Mouse (Mus musculus) small intestine, adult 2 months (tissue): Measurements from ENCODE around the gene Rpl37. TPM values are rescaled to one million over a fixed set of nuclear protein-coding genes. Genes with fewer than 3 reads are reported as not detected.

Experiments
- H3K27ac ChIP-seq: fragments of 200-500 bp; 2 replicates; pipeline ENCODE4 v1.5.1; 2012; ENCODE audit warnings: low read depth, low read length, control low read depth, inconsistent platforms; ENCODE audit not compliant: insufficient read depth
- H3K27me3 ChIP-seq: fragments of 200-500 bp; 2 replicates; pipeline ENCODE4 v1.6.1; 2012; ENCODE audit warnings: mild to moderate bottlenecking, moderate library complexity, low read length, inconsistent platforms; ENCODE audit not compliant: control insufficient read depth, insufficient read depth
- H3K36me3 ChIP-seq: fragments of 200-500 bp; 2 replicates; pipeline ENCODE4 v1.6.1; 2012; ENCODE audit warnings: mild to moderate bottlenecking, low read length, control low read depth, inconsistent platforms; ENCODE audit not compliant: control insufficient read depth, insufficient read depth
- H3K4me1 ChIP-seq: fragments of 200-500 bp; 2 replicates; pipeline ENCODE4 v1.6.1; 2012; ENCODE audit warnings: low read length, inconsistent platforms, mixed read lengths; ENCODE audit not compliant: control insufficient read depth, insufficient read depth, insufficient read length
- H3K4me3 ChIP-seq: fragments of 200-500 bp; 2 replicates; pipeline ENCODE4 v1.5.1; 2012; ENCODE audit warnings: low read depth, mild to moderate bottlenecking, control low read depth, inconsistent platforms, low read length, moderate library complexity
- CTCF ChIP-seq: fragments of 200-500 bp; IDR thresholded peaks from 2 replicates; pipeline ENCODE4 v1.5.1; 2012; ENCODE audit warnings: low read depth, mild to moderate bottlenecking, control low read depth, inconsistent platforms, low read length, moderate library complexity, mixed read lengths; ENCODE audit not compliant: insufficient replicate concordance, insufficient read length; ENCODE audit errors: extremely low read depth
- POLR2A ChIP-seq: fragments of 200-500 bp; IDR thresholded peaks from 2 replicates; pipeline ENCODE4 v1.6.1; 2012; ENCODE audit warnings: low read depth, mild to moderate bottlenecking, control low read depth, inconsistent platforms, low read length, moderate library complexity
- WGBS: fragments of 180-500 bp; shearing (Covaris S2); methylation state at CpG from one replicate; pipeline ENCODE4 v1.1.7; 2018; 5-methylcytosine and 5-hydroxymethylcytosine counted together
- polyA plus RNA-seq: library from polyadenylated mRNA; depleted of rRNA; stranded (reverse); fragments of >200 nt; gene quantifications from 2 replicates; pipeline ENCODE4 v1.2.3, GENCODE M21; 2012

Gene Rpl37
- polyA plus RNA-seq, 1 experiment: 563 TPM

DNA sequence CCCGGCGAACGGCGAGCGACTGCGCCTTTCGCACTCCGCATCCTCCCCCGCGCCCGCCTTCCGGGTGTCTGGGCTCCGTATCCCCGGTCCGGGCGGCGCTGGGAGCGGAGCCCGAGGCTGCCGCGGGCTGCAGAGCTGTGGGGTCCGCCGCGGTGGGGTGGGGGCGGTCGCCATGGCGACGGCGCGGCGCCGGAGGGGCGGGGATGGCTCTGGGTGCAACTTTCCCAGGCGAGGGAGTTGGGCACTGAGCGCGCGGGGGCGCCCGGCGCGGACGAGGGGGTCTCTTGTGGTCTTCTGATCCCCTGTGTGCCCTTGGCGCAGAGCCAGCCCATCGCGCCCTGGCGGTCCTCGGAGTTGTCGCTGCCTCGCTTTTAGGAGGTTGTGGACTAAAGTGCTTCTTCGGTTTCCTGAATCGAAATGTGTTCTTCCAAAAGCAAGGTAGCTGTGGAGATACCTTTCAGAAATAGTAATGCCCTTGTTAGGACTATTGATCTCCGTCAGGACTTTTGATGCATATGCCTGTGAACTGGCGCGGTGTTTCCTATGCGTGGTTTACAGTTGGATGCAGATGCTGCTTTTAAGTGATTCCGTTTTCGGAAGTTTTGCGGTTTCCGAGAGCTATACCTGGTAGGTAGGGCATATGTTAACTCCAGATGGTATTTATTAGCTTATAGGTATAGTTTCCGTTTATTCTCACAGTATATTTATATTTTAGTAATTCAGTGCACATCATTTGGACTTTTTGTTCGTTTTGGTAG is 27.8 kb downstream of the Rpl37 start:
- peak overlapping the region; percentile 95 for H3K4me3 ChIP-seq
- no peaks in the 10 kb centered on the region for H3K27me3 ChIP-seq
- no peak overlapping the region for H3K27ac ChIP-seq
- TF ChIP-seq POLR2A: peak; percentile 10
- TF ChIP-seq CTCF: peak; percentile 23; the same call in 1 of the 2 replicates
- peaks cover 8% of the 10 kb centered on the region; the same call in 1 of the 2 replicates for H3K4me1 ChIP-seq
- H3K36me3 ChIP-seq: no peaks in the 10 kb centered on the region
- under 1% methylated on average over 61 of the region's 61 CpGs for WGBS

DNA sequence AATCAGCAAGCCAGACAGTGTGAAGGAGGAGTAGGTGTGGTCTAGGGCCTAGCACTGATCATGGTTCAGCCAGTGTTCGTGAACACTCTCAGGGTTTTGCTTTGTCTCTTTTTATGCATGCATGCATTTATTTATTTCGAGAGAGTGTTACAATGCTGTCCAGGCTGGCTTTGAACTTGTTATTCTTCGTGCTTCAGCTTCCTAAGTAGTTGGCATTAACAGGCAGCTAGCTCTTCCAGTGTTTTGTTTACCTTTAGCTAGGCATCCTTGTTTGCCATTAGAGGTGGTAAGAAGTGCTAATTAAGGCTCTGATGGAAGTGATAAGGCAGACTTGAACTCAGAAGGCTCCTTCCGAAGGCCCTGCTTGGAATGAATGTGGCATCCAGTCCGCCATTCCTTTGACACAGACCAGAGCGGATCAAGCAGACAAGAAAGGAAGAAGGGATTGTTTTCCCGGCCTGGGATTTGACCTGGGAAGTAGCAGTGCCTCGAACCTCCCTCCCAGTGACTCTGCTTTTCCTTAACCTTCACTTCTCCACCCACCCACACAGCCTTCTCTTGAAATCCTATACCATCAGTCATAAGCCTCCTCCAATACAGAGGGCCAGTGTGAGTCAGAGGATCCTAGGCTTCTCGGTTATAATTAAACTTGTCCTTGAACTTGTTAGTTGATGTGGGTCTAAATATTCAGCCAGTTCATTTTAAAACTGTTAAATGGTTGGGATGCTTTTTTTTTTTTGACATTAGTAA is 28.9 kb downstream of the Rpl37 start:
- TF ChIP-seq POLR2A (no peak), CTCF (no peak)
- H3K4me1 ChIP-seq: peaks cover 13% of the 10 kb centered on the region; the same call in 1 of the 2 replicates
- WGBS: 57% methylated on average over 9 of the region's 9 CpGs
- H3K36me3 ChIP-seq: no peaks in the 10 kb centered on the region
- H3K4me3 ChIP-seq: no peak overlapping the region
- no peak overlapping the region for H3K27ac ChIP-seq
- no peaks in the 10 kb centered on the region for H3K27me3 ChIP-seq

DNA sequence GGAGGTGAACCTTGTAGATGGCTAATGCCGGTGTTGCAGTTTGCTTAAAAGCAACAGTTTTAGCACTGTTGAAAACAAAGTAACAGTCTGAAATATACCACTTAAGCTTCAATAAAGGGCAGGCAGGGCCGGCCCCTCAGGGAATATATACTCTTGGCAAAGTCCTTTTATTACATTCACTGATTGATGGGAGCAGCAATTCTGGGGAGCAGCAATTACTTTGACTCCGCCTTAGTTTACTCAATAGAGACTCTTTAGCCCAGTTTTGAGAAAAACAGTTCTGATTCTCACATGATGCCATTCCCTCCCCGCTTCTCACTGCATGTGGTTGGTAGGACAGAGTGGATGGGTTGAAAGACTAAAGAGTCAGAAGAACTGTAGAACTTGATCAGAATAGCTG is 32.7 kb downstream of the Rpl37 start:
- H3K36me3 ChIP-seq: no peaks in the 10 kb centered on the region
- no peak overlapping the region for H3K27ac ChIP-seq
- H3K4me3 ChIP-seq: no peak overlapping the region
- TF ChIP-seq CTCF (no peak), POLR2A (no peak)
- 23% methylated on average over 4 of the region's 4 CpGs for WGBS
- peaks cover 13% of the 10 kb centered on the region; the same call in 1 of the 2 replicates for H3K4me1 ChIP-seq
- H3K27me3 ChIP-seq: no peaks in the 10 kb centered on the region

DNA sequence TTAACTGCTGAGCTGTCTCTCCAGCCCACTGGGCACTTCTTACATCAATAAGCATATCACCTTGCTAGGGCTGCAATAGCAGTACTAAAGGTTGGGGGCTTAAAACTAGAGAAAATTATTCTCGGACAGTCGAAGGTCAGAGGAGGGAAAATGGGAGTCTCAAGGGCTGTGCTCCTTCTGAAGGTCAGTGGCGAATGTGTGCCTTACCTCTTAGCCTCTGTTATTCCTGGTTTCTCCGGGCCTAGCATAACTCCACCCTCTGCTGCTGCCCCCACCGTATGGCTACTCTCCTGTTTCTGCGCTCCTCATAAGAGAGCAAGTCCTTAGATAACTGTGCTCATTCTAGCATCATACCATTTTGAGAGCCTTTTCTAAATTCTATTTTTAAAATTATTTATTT is 35.7 kb downstream of the Rpl37 start:
- H3K27ac ChIP-seq: no peak overlapping the region
- WGBS: 97% methylated on average over 6 of the region's 6 CpGs
- H3K27me3 ChIP-seq: no peaks in the 10 kb centered on the region
- H3K4me1 ChIP-seq: peaks cover 11% of the 10 kb centered on the region; the same call in 1 of the 2 replicates
- TF ChIP-seq CTCF: no peak
- TF ChIP-seq POLR2A: no peak
- no peaks in the 10 kb centered on the region for H3K36me3 ChIP-seq
- H3K4me3 ChIP-seq: no peak overlapping the region

DNA sequence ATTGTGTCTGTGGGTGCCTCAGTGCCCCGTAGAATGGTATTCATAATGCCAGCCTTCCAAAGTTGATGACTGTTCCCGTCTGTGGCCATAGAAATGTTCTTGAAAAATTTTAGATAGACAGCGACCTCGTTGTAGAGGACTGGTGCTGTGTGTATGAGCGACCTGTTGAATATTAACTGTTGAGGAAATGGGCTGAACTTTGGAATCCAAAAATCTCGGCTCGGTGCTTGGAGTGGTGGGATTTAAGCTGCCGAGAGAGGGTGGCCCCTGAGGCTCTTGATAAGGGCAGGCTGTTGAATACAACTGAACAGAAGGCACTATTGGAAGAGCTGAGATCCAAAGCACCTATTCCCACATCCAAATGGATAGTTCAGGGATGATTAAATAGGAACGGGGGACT is 38.2 kb downstream of the Rpl37 start:
- no peak for TF ChIP-seq POLR2A
- no peak for TF ChIP-seq CTCF
- 26% methylated on average over 9 of the region's 9 CpGs for WGBS
- Histone ChIP-seq H3K36me3 (no peaks in the 10 kb centered on the region), H3K27ac (no peak overlapping the region), H3K4me3 (no peak overlapping the region), H3K27me3 (no peaks in the 10 kb centered on the region), H3K4me1 (peaks cover 7% of the 10 kb centered on the region; the same call in 1 of the 2 replicates)

DNA sequence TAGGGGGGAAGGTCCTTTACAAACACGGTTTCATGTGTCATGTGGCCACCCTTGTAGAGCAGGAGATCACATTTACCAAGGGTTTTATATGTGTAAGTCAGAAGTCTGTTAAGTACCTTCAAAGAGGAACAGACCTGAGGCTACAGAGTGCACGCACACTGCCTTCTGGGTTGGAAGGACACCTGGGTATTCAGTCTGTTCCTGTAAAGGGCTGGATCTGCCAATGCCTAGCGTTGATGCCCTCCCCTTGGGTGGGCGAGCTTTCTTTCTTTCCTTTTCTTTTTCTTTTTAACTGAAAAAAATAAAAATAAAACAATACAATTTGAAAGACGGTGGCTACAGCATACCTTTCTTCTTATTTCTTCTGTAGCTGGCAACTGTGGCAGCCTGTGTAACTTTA is 38.6 kb downstream of the Rpl37 start:
- Histone ChIP-seq H3K36me3 (no peaks in the 10 kb centered on the region), H3K4me1 (peaks cover 6% of the 10 kb centered on the region; the same call in 1 of the 2 replicates), H3K27ac (no peak overlapping the region), H3K4me3 (no peak overlapping the region), H3K27me3 (no peaks in the 10 kb centered on the region)
- WGBS: 63% methylated on average over 5 of the region's 5 CpGs
- TF ChIP-seq POLR2A: no peak
- TF ChIP-seq CTCF: no peak

GRCm38 (mm10) chr15:5156355-5156754 is 39.9 kb downstream of the Rpl37 start:
- Histone ChIP-seq H3K4me1 (peaks cover 4% of the 10 kb centered on the region; the same call in 1 of the 2 replicates), H3K27me3 (no peaks in the 10 kb centered on the region), H3K27ac (no peak overlapping the region), H3K36me3 (0 out of 2 replicates have a peak, but pooled peaks cover 1% of the 10 kb centered on the region), H3K4me3 (no peak overlapping the region)
- WGBS: 80% methylated on average over 4 of the region's 4 CpGs
- TF ChIP-seq POLR2A: no peak
